Mouse (Mus musculus) layer of hippocampus, postnatal 10 days (tissue): ENCODE data around the gene Zfp748. TPM values are rescaled to one million over a fixed set of nuclear protein-coding genes. Genes with fewer than 3 reads are reported as not detected.

Experiments
- DNase-seq, 2 experiments: peaks; one replicate each; pipeline ENCODE4 v3.0.0; 2021; ENCODE audit warnings: low spot score in 2 of 2
- long read RNA-seq: library from polyadenylated mRNA; stranded (forward); transcript quantifications from one replicate; pipeline ENCODE4 v2.0.0, GENCODE M21; 2023
- total RNA-seq, 2 experiments: library from RNA; stranded (reverse); gene quantifications; 2 replicates each; pipeline ENCODE4 v1.2.3; 2021

Zfp748 gene
- total RNA-seq = 1 to 10 TPM; 7.4 to 9.7 TPM
- long read RNA-seq, full-length matches to known transcripts = 4 of 4 reads
- long read RNA-seq, partial matches to known transcripts = 0 of 4 reads
- long read RNA-seq, other reads (novel, unspliced or antisense) = 0 of 4 reads

DNA sequence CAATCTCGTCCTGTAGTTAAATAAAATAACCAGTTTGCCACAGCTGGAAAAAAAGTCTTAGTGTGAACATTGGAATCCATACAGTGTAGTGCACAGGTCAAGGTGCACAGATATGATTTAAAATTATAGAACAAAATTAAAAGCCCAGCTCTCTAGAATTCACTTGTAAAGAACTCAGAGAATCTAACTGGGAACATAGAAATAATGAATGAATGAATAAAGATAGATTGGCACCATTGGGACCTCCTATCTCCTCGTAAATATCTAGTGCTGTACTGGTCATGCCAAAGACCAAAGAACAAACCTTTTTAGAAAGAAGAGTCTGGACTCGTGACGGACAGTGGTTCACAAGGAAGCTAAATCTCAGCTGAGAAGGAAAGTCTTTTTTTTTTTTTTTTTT is at the start of gene Zfp748:
Gene Zfp748 (minus strand): TSS at position 101 of the 400 bp plus-strand sequence.
- DNase-seq = no peak

- DNase-seq = no peak
These were observed 19.1 kb upstream of the Zfp748 start for GRCm38 (mm10) chr13:67572591-67573189.

DNA sequence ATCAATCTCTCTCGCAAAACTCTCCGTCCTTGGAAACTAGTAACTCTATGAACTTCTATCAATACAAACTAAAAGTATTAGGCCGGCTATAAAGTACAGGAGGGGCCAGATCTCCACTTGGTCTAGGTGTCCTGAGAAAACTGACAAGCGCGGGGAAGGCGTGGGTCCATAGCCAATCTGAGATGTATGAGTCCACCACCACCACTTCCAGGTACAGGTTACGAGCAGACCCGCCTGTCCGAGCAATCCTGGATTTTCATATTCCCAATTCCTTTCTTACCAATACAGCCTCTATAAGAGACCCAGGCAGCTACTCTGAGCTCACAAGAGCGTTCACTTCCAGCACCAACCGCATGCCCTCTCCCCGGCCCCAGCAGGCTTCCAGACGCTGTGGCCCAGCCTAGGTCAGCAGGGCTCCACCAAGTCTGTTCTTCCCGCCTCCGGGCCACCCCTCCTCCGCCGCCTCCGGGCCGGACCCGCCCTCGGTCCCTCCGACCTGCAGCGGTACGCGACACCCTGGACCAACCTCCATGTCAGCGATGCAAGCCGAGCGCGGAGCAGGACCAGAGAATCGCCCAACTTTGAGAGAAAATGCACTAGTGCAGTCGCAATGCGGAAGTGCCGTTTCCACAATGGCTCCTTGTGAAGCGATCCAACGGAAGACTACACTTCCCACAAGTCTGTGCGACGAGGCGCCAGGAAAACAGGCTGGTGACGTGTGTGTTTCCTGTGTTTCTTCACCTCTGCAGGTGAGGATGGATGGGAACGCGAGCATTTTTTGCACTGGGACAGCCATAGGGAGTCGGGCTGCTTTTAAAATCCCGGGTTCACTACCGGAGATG is 904 bp downstream of the Zfp748 start:
- peak; percentile 80 to 83 for DNase-seq

DNA sequence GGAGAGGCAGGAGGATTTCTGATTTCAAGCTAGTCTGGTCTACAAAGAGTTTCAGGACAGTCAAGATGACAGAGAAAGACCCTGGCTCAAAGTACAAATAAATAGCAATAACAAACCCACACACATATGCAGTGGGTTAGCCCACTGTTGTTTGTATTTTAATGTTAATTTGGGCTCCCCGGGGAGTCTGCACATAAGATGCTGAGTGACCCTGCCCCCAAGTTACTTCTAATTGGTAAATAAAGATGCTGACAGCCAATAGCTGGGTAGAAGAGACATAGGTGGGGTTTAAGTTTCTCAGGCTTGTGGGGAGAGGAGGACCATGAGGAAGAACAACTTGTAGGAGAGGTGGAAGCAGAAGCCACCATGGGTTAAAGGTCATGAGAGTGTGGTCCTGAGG is 7.7 kb downstream of the Zfp748 start:
- DNase-seq = no peak

- DNase-seq = no peak
These were observed 26.4 kb downstream of the Zfp748 start for GRCm38 (mm10) chr13:67527049-67527730.

GRCm38 (mm10) chr13:67525753-67526410 is 27.7 kb downstream of the Zfp748 start, which contains the start of the genes Gm26965 and Zfp87:
Gene Gm26965, minus strand, starts transcription at chr13:67526151.
Gene Zfp87, minus strand, starts transcription at chr13:67526177.
- peak; percentile 89 to 90 for DNase-seq

GRCm38 (mm10) chr13:67500908-67501307 is 52.7 kb downstream of the Zfp748 start:
- DNase-seq = no peak

DNA sequence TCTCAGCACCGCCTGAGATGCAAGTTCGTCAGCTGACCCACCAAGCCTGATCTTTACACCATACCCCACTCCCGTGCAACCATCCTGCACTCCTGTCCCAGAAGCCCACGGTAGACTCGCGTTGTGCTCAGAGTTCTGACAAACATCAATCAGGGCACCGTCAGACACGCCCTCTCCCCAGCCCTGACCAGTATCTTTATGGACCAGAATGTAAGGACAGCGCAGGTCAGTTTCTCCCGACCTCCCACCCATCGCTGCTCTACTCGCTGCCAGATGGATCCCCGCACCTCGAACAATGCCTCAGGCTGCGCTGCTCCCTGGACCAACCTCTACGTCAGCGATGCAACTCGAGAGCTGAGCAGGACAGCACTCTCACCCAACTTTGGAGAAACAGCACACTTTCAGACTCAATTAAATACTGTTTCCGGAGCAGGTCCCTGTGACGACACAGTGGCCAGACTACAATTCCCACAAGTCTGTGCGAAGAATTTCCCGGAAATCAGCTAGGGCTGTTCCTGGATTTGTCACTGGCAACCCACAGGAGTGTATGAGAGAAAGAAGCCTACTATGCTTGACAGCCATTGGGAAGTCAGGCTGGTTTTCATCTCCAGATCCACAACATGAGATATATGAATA is 53.4 kb downstream of the Zfp748 start, which contains the start of gene Zfp58:
Gene Zfp58 (minus strand): TSS at position 472 of the 636 bp plus-strand sequence.
- DNase-seq = peak; percentile 79 to 81

DNA sequence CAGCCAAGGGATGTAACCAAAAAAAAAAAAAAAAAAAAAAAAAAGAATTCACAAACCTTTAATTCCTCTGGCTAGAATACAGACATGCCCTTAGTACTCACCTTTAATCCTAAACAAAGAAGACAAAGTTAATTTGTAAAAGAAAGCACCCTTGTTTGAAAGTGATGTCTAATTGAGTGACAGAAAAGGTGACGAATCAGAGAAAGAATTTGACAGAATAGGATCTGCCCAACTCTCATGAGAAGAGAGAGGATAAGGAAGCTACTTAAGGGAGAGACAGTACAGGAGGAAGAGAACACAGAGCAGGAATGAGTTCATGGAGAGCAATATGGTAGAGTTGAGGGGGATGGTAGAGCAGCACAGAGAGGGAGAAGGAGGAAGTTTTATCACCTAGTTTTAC is 58.0 kb downstream of the Zfp748 start:
- no peak for DNase-seq

Other genes with a start within 250 kb of the Zfp748 start
- 1 to 10 TPM; 5.3 TPM for gene Zfp457, start 247.3 kb downstream of the Zfp748 start, total RNA-seq
- 1 to 10 TPM; 2.6 to 3.2 TPM for gene Zfp595, start 221.3 kb downstream of the Zfp748 start, total RNA-seq
- gene Gm28044, start 193.3 kb downstream of the Zfp748 start, total RNA-seq = 1 to 10 TPM; 1.1 to 1.2 TPM
- under 1 TPM; 0.66 to 0.91 TPM for gene Zfp953, start 193.2 kb downstream of the Zfp748 start, total RNA-seq
- not detected for gene Gm28041, start 178.1 kb downstream of the Zfp748 start, total RNA-seq
- under 1 TPM; 0.75 to 0.78 TPM for gene Zfp456, start 178.0 kb downstream of the Zfp748 start, total RNA-seq
- 1 to 10 TPM; 2.4 to 3.2 TPM for gene Zfp429, start 154.0 kb downstream of the Zfp748 start, total RNA-seq
- gene Zfp459, start 132.4 kb downstream of the Zfp748 start, total RNA-seq = 1 to 10 TPM; 2.0 to 2.3 TPM
- gene Zfp874a, start 102.2 kb downstream of the Zfp748 start, total RNA-seq = 10 to 100 TPM; 10.8 to 11.2 TPM
- gene Zfp874b, start 69.6 kb downstream of the Zfp748 start, total RNA-seq = 10 to 100 TPM; 13.7 to 15.7 TPM
- 1 to 10 TPM; 5.8 to 8.0 TPM for gene Zfp58, start 53.3 kb downstream of the Zfp748 start, total RNA-seq
- under 1 TPM in 1 of 2 experiments, not detected in 1; 0.87 TPM for gene Gm26965, start 27.7 kb downstream of the Zfp748 start, total RNA-seq
- 10 to 100 TPM; 21.8 to 24.5 TPM for gene Zfp87, start 27.7 kb downstream of the Zfp748 start, total RNA-seq
- gene Zfp729b, start 55.9 kb upstream of the Zfp748 start, total RNA-seq = 1 to 10 TPM; 8.6 to 9.0 TPM
- gene Gm49345, start 83.9 kb upstream of the Zfp748 start, total RNA-seq = 1 to 10 TPM in 1 of 2 experiments, not detected in 1; 1.4 TPM
- 1 to 10 TPM; 8.0 to 9.0 TPM for gene Zfp729a, start 84.0 kb upstream of the Zfp748 start, total RNA-seq
- gene Zfp738, start 133.2 kb upstream of the Zfp748 start, total RNA-seq = 10 to 100 TPM; 21.4 to 22.8 TPM
- gene Zfp65, start 175.3 kb upstream of the Zfp748 start, total RNA-seq = 10 to 100 TPM; 14.8 to 16.1 TPM
- 1 to 10 TPM; 5.5 to 6.9 TPM for gene Zfp85, start 201.4 kb upstream of the Zfp748 start, total RNA-seq
- 1 to 10 TPM; 3.0 to 3.6 TPM for gene Zfp493, start 225.9 kb upstream of the Zfp748 start, total RNA-seq